Mouse (Mus musculus): ENCODE measurements around the gene Tcl1b5.

- TF ChIP-seq CTCF (IDR thresholded peaks at IDR 0.05; ENCODE audit: low read depth, low read length) (no peak), TAL1 (conservative IDR thresholded peaks at IDR 0.05; ENCODE audit: low read depth, low read length) (no peak), GATA2 (IDR thresholded peaks at IDR 0.05; ENCODE audit: borderline replicate concordance, low read depth, low read length) (no peak)
These were observed 33.0 kb upstream of the Tcl1b5 start for GRCm38 (mm10) chr12:105143096-105143495.

All from G1E (cell line).